Mouse (Mus musculus) embryonic fibroblast, embryonic 13.5 days (primary cell): ENCODE data around the gene Spns3.

Experiments
- CTCF ChIP-seq: IDR thresholded peaks from 2 replicates; pipeline ENCODE4 v1.5.1; 2011; ENCODE audit warnings: mild to moderate bottlenecking, control low read depth, low read length, moderate library complexity, borderline replicate concordance; ENCODE audit not compliant: insufficient read depth
- POLR2A ChIP-seq: IDR thresholded peaks from 2 replicates; pipeline ENCODE4 v1.6.1; 2011; ENCODE audit warnings: low read depth, mild to moderate bottlenecking, control low read depth, low read length, moderate library complexity

DNA sequence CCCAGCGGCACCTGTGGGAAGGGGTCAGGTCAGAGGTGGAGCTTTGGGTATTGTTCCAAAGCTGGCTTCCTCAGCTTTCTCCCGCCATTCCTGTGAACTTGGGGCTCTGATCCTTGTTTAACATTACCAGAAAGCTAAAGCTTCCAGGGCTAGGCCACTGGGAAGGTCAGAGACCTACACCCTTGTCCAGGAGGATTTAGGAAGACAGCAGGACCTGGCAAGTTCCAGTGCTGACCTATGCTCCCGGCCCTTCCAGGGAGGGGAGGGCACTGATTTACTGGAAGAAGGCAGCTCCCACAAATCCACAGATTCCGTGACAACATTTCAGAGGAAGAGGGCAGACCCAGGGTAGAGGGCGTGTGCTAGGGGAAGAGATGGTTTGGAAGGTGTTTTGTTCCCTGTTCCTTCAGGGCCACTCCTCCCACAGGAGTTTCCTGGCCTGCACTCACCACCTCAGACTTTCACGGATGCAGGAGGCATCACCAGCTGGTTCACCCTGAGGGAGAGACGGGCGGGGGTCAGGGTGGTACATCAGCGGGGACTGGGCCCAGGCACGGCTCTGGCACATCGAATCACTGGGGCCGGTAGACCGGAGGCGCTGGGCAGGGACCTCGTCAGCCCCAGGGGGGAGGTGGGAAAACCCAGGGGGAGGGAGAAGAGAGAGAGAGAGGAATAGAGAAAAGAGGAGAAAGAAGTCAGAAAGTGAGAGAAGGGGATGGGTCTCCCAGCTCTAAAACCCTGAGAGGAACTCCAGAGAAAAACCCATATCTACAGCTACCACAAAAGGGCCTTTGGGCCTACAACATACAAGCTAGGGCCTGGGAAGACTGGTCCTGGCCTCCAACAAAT is 97.0 kb downstream of the Spns3 start:
- TF ChIP-seq POLR2A (no peak), CTCF (no peak)
